Mouse (Mus musculus) heart, postnatal 4 days (tissue): ENCODE measurements around the gene Wdr26. TPM values are rescaled to one million over a fixed set of nuclear protein-coding genes. Genes with fewer than 3 reads are reported as not detected.

ENCODE experiments used
- DNase-seq: peaks from one replicate; pipeline ENCODE4 v3.0.0; 2021
- total RNA-seq, 2 experiments: library from RNA; stranded (reverse); gene quantifications; 2 replicates each; pipeline ENCODE4 v1.2.3; 2021

Wdr26 gene
- total RNA-seq, 2 experiments from 2014 or later: 137 to 138 TPM

DNA sequence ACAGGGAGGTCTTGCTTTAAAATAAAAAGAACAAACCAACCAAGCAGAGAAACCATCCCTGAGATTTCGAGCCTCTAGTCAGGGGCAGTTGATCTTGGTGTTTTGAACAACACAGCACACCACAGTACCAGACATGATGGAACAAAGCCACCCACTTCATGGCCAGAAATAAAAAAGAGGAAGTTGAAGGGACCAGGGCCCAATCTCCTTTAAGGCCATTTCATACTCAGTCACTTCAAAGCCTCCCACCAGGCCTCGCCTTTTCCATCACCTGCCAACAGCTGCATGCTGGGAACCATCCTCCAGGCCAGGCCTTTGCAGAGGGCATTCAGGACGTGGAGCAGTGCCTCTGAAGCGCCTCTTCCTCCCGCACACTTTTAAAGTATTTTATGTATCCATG, 25.5 kb upstream of the Wdr26 start:
- no peak for DNase-seq

DNA sequence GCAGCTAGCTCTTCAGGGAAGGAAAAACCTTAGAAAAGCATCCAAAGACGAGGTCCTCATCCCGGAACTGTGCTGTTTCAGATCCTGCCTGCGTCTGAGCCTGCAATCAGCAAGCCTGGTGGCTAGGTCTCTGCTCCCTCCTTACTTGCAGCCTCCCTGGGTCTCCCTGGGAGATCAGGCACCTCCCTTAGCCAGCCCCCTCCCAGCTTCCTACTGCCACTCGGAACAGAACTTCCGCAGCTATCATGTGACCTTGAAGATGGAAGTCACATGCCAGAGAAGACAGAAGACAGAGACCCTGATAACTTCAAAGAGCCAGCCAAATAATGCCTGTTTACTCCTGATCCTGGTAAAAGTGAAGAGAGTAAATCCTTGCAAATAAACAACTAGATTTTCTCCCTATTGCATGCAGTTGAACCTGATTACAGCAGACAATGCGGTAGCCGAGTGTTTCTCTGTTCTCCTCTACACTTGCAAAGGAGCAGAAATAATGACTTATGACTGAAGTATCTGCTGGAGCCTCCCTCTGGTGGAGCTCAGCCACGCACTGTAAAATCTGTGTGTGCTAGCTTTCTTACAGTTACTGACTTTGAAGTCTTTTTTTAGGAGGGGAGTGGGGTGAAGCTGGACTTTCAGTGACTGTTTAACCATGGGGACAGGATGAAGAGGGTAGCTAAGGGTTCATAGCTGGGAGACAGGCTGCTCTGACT, 22.7 kb upstream of the Wdr26 start:
- DNase-seq: peak; percentile 43

DNA sequence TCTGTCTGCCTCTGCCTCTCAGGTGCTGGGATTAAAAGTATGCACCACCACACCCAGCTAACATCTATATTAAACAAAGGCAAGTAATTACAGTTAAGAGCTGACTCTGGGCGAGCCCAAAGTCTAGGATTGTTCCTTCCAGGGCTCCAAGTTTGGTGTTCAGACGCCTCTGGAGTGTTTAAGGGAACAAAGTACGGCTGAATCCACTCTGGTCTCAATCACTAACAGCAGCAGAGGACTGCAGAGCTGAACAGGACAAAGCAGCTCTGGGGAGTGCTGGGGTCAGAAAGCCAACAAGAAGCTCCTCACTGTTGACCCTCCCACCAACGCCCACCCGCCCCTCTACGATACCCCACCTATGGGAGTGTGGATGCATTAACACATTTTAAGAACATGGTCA, 21.9 kb upstream of the Wdr26 start:
- no peak for DNase-seq

DNA sequence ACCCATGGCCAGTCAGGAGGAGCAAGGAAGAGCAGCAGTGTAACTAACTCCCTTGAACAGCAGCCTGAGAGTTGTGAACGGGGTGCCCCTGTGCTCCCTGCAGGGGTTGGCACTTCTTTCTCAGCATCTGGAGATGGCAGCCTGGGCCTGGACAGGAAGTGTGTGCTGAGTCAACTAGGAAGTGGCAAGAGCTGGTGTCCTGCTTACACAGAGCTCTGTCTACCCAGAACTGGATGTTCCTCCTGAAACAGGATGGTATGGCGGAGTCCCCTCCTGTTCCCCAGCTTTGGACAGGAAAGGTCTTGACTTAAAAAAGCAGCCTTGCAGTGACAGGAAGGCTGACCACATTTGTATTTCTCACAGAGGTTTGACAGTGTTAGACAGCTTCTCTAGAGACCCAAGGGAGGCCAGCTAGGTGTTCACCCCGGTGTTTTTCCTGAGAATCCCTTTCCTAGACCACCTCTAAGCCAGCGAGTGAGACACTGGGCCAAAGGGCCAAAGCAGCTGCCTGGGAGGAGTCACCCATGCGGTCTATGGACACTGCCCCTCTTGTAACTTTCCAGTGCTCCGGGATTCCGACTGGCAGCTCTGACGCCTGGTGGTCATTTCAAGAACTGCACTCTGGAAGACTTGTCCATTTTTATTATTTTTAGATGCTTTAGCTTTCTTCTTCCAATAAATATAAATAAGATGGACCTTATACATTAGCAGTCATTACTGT, 20.7 kb upstream of the Wdr26 start:
- peak; percentile 89 for DNase-seq

DNA sequence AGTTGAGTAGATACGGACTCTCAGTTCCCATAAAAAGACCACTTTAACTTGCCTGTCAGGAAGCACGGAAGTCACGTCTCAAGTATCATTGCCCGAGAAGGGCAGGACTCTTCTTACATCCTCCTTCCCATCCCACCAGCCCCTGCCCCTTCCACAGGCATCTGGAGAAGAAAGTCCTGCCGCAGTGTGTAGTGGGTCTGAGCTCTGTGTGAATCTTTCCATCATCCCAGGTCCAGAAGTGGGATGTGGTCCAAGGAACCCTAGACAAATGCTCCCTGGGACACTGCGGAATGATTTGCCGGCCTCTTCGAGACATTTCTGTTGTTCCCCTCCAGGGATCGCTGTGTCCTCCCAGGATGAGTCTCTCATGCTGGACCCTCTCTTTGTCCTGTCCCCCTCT, 20.0 kb upstream of the Wdr26 start:
- DNase-seq: no peak

DNA sequence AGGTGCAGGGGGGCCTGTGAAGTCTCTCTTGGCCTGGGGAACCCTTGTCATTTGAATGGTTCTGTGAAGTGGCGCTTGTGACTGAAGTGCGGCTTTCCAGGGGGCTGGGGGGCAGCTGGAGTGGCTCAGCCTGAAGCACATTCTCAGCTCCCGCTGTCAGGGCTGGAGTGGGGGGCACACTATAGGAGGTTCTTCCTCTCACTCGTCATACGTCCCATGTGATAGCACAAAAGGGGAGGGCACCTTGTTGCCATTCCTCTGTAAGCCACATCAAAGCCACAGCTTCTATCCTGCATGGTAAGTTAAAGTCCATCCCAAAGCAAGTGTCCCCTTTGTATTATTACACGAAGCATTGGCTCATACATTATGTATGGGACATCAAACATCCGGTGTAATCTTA, 19.5 kb upstream of the Wdr26 start:
- no peak for DNase-seq

DNA sequence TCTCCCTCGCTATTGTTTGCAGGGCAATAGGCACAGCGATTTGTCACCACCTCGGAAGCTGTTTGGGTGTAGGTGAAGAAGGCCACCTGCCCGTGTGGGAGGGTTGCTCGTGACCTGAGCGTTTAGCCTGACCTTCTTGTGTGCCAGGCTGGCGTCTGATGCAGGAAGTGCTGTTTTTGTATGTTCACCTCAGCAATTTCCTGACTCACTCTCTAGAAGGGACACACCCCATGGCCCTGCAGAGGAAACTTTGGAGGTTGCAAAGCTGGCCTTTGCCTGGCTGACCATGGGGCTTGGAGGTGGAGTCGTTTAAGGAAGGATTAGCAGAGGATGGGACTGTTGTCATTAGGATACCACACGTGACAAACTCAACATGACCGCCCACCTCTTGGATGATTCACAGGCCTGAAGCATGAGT, 18.9 kb upstream of the Wdr26 start:
- DNase-seq: no peak

DNA sequence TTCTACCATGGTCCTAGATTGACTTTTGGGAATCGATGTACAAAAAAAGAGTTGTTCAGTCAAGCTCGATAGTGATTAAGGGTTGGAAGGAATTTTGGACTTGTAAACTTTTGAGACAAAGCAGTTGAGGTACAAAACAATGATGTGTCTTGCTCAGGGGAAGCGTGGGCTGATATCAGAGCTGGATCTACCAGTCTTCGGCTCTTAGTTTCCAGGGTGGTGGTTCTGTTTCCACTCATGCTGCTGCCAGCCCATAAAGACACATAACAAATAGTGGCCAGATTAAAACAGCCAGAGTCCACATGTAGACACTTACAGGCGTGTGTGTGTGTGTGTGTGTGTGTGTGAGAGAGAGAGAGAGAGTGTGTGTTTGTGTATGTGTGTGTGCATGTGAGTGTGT, 17.2 kb upstream of the Wdr26 start:
- DNase-seq: no peak

DNA sequence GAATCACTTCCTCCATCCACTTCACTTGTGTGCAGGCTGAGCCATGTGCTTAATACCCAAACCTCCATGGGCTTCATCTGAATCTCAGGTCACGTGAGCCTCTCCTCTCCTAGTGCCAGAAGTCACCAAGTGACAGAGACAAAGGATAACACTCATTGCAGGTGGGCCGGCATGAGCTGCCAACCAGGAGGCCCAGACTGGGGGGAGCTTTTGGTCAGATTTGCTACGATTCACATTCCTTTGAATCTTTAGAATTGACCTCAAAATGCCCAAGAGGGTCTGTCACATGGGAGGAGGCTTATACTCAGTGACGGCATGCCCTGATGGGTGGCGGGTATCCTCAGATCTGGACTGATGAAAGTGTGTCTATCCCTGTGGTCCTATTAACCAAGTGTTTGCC, 16.8 kb upstream of the Wdr26 start:
- no peak for DNase-seq

DNA sequence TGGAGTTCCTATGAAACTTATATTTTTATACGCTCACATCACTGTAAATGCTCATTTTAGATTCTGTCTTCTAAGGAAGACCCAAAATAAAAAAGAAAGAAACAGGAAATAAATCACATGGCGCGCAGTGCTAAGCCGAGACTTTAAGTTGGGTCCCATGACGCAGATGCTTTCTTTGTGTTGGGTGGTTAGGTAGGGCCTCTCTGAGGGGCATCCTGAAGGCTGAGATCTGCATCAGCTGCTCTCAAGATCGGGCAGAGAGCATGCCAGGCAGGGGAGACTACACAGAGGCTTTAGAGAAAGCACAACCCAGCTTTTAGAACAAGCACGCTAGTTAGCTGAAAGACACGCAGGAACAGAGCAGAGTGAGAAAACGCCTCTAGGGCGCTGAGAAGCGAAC, 16.0 kb upstream of the Wdr26 start:
- no peak for DNase-seq

DNA sequence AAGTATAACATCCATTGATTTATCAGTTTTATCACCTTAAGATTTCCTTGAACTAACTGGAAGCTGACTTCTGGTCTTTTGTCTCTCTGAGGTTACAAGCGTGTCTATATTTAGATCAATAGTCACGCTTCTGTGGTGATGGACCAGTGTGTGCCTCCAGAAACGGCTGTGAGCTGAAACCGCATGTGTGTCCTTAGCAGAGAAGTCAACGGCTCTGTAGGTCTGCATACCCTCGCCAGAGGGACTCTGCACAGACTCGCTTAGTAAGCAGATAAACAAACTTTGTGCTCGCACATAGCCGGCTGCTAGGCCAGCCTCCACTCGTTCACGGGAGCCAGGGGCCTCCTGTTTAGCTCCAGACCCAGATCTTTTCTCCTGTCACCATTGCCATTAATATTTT, 15.0 kb upstream of the Wdr26 start:
- peak; percentile 40 for DNase-seq

DNA sequence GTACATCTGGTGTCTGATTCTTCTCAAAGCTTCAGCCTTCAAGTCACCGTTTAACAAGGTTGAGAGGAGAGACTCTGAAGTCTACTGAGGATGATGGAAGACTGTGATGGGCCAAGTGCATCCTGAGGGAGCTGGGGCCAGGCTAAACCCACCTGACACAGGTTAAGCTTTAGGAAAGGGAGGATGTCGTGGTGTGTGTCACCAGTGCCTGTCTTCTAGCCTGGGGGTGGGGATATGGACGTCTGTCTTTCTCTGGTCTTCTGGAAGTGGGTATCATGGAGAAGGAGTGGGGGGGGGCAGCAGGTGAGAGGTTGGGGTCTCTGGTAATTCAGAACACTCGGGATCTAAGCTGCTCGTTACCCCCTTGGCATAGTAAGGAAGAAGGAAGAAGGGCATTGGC, 13.5 kb upstream of the Wdr26 start:
- DNase-seq: no peak

DNA sequence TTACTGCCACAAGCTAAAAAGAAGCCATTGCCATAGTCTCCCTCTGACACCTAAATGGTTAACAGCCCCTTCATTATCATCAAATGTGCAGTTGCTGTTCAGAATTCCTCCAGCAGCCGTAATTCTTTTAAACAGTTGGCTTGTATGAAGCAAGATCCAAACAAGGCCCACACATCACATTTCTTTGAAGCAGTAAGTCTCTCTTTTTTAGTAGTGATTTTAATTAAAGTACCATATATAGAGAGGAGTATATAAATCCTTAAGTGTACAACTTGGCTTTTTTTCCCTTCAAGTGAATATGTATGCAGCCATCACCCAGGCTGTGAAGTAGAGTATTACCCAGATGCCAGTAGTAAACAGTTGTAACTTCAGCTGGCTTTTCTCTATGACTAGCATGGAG, 10.2 kb upstream of the Wdr26 start:
- DNase-seq: no peak

DNA sequence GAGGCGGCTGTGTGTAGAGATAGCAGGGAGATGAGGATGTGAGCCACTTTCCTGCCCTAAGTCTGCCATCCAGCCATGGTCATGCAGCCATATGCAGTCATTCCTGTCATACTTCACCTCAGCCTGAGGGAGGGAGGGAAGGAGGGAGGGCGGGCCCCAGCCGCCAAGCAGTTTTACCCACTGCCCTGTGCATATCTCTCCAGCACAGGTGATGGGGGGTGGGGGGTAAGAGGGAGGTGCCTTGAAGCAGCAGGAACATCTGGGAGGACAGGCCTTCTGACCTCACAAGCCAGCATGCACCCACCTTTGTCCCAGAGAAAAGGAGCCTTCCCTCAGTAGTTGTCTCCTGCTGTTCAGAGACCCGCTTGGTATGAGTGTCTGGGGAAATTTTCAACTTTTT, 4.5 kb upstream of the Wdr26 start:
- DNase-seq: no peak

DNA sequence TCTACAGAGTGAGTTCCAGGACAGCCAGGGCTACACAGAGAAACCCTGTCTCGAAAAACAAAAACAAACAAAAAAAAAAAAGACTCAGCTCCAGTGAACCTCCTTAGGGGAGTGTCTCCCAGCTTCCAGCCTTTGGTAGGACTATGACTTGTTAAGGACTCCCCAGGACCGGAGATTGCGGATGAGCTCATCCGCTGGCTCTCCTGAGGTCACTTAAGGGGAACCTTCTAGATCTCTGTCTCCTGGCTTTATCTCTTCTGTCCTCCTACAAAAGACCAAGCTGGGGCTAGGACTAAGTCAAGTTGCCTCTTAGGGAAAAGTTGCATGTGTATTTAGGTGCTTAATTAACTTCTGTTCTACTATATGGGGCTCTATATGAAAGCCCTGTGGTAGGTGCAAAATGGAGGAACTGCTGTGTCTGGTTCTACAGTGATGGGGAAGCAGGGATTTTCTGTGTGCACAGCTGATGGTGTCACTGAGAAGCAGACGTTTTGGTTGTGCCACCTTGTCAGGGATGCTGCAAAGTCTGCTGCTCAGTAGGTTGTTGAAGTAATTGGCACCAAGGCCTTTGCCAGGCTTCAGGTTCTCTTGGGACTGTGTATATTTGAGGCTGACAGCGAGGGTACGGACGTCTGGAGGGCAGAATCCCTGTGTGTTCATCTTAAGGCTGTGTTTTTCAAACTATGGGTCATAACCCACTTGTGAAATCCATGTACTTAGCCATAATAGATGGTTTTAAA, 2.7 kb upstream of the Wdr26 start:
- DNase-seq: no peak

DNA sequence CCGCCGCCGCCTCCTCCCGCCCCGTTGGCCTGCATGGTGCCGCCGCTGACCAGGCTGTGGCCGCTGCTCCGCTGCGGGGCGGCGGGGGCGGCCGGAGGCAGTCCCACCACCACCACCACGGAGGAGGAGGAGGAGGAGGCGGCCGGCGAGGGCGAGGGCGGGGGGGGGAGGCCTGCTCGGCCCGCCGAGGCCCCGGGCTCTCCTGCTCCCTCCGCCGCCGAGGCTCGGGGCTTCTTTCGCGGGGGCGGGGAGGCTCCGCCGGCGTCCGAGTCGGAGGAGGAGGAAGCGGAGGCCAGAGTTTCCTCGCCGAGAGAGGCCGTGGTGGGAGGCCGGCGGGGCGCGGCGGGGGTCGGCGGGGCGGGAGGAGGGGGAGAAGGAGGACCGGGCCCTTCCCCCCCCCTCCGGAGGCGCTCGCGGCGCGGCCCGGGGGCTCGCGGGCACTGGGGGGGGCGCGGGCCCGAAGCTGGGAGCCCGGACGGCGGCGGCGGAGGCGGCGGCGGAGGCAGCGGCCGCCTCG, 340 bp downstream of the Wdr26 start:
- DNase-seq: peak; percentile 57

DNA sequence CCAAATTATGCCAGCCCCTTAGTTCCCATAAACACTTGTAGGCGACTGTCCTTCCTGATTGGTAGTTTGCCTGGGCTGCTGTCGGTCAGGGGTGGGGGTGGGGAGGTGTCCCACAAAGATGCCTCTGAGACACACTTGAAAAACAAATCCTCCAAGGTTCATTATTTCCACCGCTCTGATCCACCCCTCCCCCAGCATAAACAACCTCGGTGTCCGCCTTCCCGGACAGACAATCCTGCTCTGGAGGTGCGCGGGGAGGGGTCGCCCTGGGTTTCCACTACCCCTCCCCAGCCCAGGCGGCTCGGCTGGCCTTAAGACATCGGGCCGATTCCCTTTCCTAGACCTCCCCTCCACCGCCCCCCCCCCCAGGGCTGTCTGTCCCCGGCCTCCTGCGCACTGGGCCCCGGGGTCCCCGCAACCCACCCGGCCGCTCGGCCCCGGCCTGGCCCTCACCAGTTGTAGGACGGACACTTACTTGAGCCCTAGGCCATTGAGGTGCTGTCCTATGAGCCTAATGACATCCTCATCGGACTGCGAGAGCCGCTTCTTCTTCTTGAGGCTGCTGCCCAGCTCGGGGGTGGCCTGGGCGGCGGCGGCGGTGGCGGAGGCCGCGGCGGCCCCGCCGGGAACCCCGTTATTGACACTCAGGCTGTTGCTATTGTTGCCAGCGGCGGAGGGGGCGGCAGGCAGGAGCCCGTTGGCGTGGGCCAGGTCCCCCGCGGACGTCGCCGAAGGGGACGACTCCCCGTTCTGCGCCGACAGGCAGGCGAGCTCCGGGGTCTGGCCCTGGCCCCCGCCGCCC, 999 bp downstream of the Wdr26 start:
- peak; percentile 52 for DNase-seq

DNA sequence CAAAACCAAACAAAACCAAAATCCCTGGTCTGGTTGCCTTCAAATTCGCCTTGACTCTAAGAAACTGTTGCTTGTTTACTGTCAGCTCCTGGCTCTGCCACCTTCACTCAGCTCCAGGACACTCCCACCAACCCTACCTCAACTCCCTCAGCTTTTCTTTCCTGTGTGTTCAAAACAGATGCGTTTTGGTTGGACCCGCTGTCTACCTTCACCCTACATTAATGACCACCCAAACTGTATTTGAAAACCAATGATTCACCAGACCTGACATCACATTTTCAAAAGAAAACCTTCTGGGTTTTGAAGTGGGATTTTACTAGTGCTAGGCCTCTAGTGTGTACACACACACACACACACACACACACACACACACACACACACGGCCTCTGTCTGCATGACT, 1.7 kb downstream of the Wdr26 start:
- DNase-seq: no peak

DNA sequence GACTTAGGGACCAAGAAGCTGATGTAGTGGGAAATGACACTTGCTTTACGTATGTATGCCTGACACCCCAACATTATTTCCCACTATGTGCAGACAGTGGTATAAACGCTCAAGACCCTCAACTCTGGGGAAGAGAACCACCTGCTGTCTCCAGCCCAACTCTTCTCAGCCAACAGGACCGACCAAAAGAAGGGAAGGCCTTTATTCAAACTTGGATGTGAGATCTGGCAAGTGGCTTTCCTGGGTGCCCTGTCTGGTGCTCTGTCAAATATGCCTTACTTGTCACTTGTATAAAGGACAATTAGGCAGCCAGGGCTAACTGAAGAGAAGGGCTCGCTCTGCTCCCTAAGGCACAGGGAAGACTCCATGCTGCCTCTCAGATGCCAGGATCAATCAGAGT, 12.4 kb downstream of the Wdr26 start:
- no peak for DNase-seq

DNA sequence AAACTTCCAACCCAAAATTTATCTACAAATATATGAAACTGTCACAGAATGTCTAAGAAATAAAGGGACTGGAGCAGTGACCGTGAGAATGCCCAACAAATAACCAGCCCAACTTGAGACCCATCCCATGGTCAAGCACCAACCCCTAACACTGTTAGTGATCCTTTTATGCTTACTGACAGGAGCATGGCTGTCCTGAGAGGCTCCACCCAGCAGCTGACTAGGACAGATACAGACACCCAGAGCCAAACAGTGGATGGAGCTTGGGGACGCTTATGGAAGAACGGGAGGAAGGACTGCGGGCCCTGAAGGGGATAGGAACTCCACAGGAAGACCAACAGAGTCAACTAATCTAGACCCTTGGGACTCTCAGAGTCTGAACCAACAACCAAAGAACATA, 22.9 kb downstream of the Wdr26 start:
- DNase-seq: no peak

DNA sequence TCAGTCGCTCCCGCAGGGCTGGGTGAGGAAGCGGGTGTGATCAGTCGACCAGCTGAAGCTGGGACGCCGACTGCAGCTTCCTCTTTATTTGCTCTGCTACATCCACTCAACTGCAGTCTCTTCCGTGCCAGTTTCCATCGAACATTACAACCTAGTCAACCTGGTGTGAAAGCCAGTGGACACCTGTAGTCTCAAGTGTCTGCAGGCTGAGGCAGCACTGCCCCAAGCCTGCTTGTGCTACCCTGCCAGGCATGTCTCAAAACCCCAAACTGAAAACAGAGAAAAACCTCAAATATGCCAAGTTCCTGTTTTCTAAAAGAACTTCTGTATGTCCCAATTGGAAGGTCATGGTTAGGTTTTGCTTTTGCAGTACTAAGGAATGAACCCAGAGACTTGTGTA, 41.6 kb downstream of the Wdr26 start:
- no peak for DNase-seq

DNA sequence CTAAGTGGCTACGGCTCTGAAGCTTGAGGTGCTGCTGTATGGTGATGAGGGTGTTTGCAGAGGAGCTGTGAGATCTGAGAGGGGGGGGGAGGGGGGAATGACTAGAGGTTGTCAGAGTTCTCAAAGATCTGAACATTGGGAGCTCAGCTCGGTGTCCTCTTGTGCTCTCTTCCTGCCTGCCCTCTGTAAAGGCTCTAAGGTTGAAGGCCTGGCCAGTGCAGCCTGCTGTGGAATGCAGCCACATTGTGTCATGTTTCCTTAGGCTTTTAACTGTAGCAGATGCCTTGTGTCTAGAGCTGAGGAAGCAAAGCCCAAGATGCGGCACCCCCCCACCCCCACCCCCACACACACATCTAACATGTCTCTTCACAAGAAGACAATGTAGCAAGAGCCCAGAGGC, 43.4 kb downstream of the Wdr26 start:
- no peak for DNase-seq

DNA sequence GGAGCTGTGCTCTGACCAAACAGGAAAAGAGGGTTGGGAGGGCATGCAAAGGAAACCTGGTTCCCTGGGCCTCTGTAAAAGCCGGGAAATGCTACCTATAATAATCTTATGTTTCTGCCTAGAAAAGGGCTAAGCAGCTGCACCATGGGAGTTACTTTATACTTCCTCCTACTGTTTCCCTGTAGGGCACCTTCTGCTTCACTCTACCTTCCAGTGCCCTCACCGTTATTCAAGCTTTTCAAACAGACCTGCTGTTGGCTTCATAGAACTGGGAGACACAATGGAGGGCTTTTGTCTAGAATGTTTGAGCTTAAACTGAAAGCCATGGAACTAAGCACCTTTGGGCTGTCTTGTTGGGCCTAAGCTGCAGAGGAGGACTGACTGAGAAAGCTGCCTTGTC, 44.0 kb downstream of the Wdr26 start:
- DNase-seq: no peak
